Mouse (Mus musculus) G1E (cell line): ENCODE measurements around the gene Cry2.

ENCODE experiments used
- CTCF ChIP-seq: IDR thresholded peaks from 2 replicates; pipeline ENCODE4 v1.5.1; 2012; ENCODE audit warnings: low read depth, low read length, inconsistent platforms, mixed read lengths
- GATA1 ChIP-seq: IDR thresholded peaks from 2 replicates; pipeline ENCODE4 v1.6.1; 2012; ENCODE audit warnings: borderline replicate concordance, low read length, inconsistent platforms, mixed read lengths
- GATA2 ChIP-seq: IDR thresholded peaks from 2 replicates; pipeline ENCODE4 v1.6.1; 2012; ENCODE audit warnings: low read depth, low read length, inconsistent platforms, borderline replicate concordance
- TAL1 ChIP-seq: conservative IDR thresholded peaks from 2 replicates; pipeline ENCODE4 v1.6.1; 2012; ENCODE audit warnings: low read depth, low read length, inconsistent platforms, mixed read lengths

DNA sequence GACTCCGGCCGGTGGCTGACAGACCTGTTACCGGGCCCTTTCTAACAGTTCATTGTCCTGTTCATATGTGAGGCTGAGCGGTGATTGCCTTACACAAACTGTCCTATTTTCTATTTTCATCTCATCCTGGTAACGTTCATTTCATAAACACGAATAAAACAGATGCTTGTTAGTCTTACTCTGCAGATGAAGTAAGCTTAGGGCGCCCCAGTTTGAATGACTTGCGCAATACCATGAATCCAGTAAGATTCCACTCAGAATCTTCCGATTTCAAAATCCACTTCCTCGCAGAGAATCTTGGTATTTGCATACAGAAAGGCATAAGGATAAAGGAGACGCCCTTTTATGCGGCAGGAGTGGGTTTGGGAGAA, 517 bp upstream of the Cry2 start:
- no peak for TF ChIP-seq CTCF
- TF ChIP-seq GATA1: no peak
- TF ChIP-seq GATA2: no peak
- no peak for TF ChIP-seq TAL1
